Comparison of ENCODE assay signal across 29 mouse cellular contexts in genomic region chr3:107857646-107858045, GRCm38 (mm10). TPM values are rescaled to one million over a fixed set of nuclear protein-coding genes. Genes with fewer than 3 reads are reported as not detected.
DNase-seq lines count a peak whose midpoint lies in the region; ATAC-seq and TF ChIP-seq lines count a peak whose summit lies in the region.
"Had no signal": no experiment of that assay in that cellular context is flagged by ENCODE, and none has a peak within 500 bp of the region (broad histone marks: within the 10 kb centered on the region; RNA-seq: fewer than 3 reads in every experiment).

No protein-coding gene starts in this region.

- no peak for TF ChIP-seq CTCF in small intestine, adult 2 months (IDR thresholded peaks at IDR 0.05; ENCODE audit: extremely low read depth, insufficient read length, insufficient replicate concordance, low read depth, low read length)
- TF ChIP-seq CTCF in stomach, postnatal 0 days (IDR thresholded peaks at IDR 0.05; ENCODE audit: low read depth): no peak

- DNase-seq in stomach, postnatal 0 days (ENCODE audit: low spot score): no peak
- DNase-seq: adrenal gland, adult 2 months; adrenal gland, postnatal 36 days; B cell, adult 2 months; cerebellum, adult 18-20 months; cerebellum, postnatal 10 days; forebrain, postnatal 0 days; gastrocnemius, postnatal 25 days; heart, postnatal 36 days; kidney, adult 9 months; liver, embryonic 13.5 days; lung, adult 2 months; lung, postnatal 10 days; right cerebral cortex, postnatal 4 days had no signal

- H3K27me3 ChIP-seq in heart, embryonic 15.5 days: peaks cover 6% of the 10 kb centered on the region; the same call in 1 of the 2 replicates
- no peaks in the 10 kb centered on the region for H3K27me3 ChIP-seq in heart, embryonic 11.5 days (ENCODE audit: control insufficient read depth, insufficient read depth, low read length)
- no peaks in the 10 kb centered on the region for H3K27me3 ChIP-seq in kidney, embryonic 16.5 days (ENCODE audit: insufficient read depth, low read length)
- H3K27me3 ChIP-seq in kidney, embryonic 14.5 days (ENCODE audit: control insufficient read depth, insufficient read depth, low read length): peaks cover 3% of the 10 kb centered on the region; the same call in 1 of the 2 replicates
- no peaks in the 10 kb centered on the region for H3K27me3 ChIP-seq in small intestine, adult 2 months (ENCODE audit: control insufficient read depth, insufficient read depth, low read length)
- no peaks in the 10 kb centered on the region for H3K27me3 ChIP-seq in stomach, postnatal 0 days (ENCODE audit: control insufficient read depth, insufficient read depth, low read length)
- H3K27me3 ChIP-seq: embryonic facial prominence, embryonic 13.5 days; hindbrain, embryonic 12.5 days; limb, embryonic 12.5 days; midbrain, embryonic 13.5 days; neural tube, embryonic 13.5 days had no signal

- H3K4me1 ChIP-seq in heart, embryonic 15.5 days (replicated peaks): peaks cover 6% of the 10 kb centered on the region
- H3K4me1 ChIP-seq in heart, embryonic 11.5 days (ENCODE audit: control insufficient read depth, insufficient read depth, low read length): no peaks in the 10 kb centered on the region; the same call in 1 of the 2 replicates
- no peaks in the 10 kb centered on the region for H3K4me1 ChIP-seq in kidney, embryonic 16.5 days (ENCODE audit: insufficient read depth, low read length)
- no peaks in the 10 kb centered on the region for H3K4me1 ChIP-seq in kidney, embryonic 14.5 days (ENCODE audit: control insufficient read depth, insufficient read depth, low read length)
- H3K4me1 ChIP-seq in small intestine, adult 2 months (ENCODE audit: control insufficient read depth, insufficient read depth, insufficient read length, low read length): peaks cover 7% of the 10 kb centered on the region; the same call in 1 of the 2 replicates
- H3K4me1 ChIP-seq in stomach, postnatal 0 days (replicated peaks; ENCODE audit: control insufficient read depth, insufficient read depth): no peaks in the 10 kb centered on the region
- H3K4me1 ChIP-seq: hindbrain, embryonic 12.5 days; liver, embryonic 13.5 days; midbrain, embryonic 13.5 days; neural tube, embryonic 13.5 days had no signal

- WGBS in heart, embryonic 15.5 days: 45% methylated on average over 6 of the region's 6 CpGs
- 39% methylated on average over 6 of the region's 6 CpGs for WGBS in heart, embryonic 11.5 days (ENCODE audit: insufficient replicate concordance)
- 48% methylated on average over 6 of the region's 6 CpGs for WGBS in kidney, embryonic 16.5 days
- WGBS in kidney, embryonic 14.5 days: 59% methylated on average over 6 of the region's 6 CpGs
- WGBS in small intestine, adult 2 months: 23% methylated on average over 6 of the region's 6 CpGs
- WGBS in stomach, postnatal 0 days: 34% methylated on average over 6 of the region's 6 CpGs

- no peaks in the 10 kb centered on the region for H3K9me3 ChIP-seq in heart, embryonic 15.5 days (replicated peaks)
- no peaks in the 10 kb centered on the region for H3K9me3 ChIP-seq in heart, embryonic 11.5 days (replicated peaks; ENCODE audit: control insufficient read depth, low read length)
- H3K9me3 ChIP-seq in kidney, embryonic 16.5 days (ENCODE audit: low read length): no peaks in the 10 kb centered on the region
- H3K9me3 ChIP-seq in kidney, embryonic 14.5 days (ENCODE audit: control insufficient read depth, low read length): no peaks in the 10 kb centered on the region
- H3K9me3 ChIP-seq in stomach, postnatal 0 days (ENCODE audit: control insufficient read depth, low read length): no peaks in the 10 kb centered on the region
- H3K9me3 ChIP-seq: embryonic facial prominence, embryonic 13.5 days; heart, embryonic 13.5 days; hindbrain, embryonic 12.5 days; limb, embryonic 12.5 days; liver, embryonic 13.5 days; midbrain, embryonic 13.5 days; neural tube, embryonic 13.5 days had no signal

- TF ChIP-seq EP300 in stomach, postnatal 0 days (optimal IDR thresholded peaks at IDR 0.05): no peak

- no peak for TF ChIP-seq POLR2A in small intestine, adult 2 months (IDR thresholded peaks at IDR 0.05; ENCODE audit: low read depth, low read length)

- ATAC-seq in heart, embryonic 15.5 days (replicated peaks; ENCODE audit: insufficient number of reproducible peaks, insufficient read depth, low FRiP score, low read depth): no peak
- ATAC-seq in heart, embryonic 11.5 days (replicated peaks; ENCODE audit: insufficient number of reproducible peaks, low FRiP score, low TSS enrichment): no peak
- ATAC-seq in kidney, embryonic 16.5 days (ENCODE audit: low FRiP score, low TSS enrichment): peak; percentile 35; the same call in 1 of the 2 replicates
- ATAC-seq in kidney, embryonic 14.5 days (ENCODE audit: low FRiP score, low TSS enrichment): no peak
- peak; percentile 28 for ATAC-seq in stomach, postnatal 0 days (ENCODE audit: low FRiP score, low TSS enrichment)
- ATAC-seq: forebrain, postnatal 0 days; hindbrain, postnatal 0 days; midbrain, embryonic 13.5 days had no signal

- peak overlapping the region; percentile 18; the same call in 1 of the 2 replicates for H3K4me2 ChIP-seq in heart, embryonic 15.5 days
- H3K4me2 ChIP-seq in heart, embryonic 11.5 days: no peak overlapping the region
- no peak overlapping the region for H3K4me2 ChIP-seq in kidney, embryonic 16.5 days (replicated peaks; ENCODE audit: low read depth, low read length)
- no peak overlapping the region for H3K4me2 ChIP-seq in kidney, embryonic 14.5 days (replicated peaks; ENCODE audit: low read depth, low read length)
- no peak overlapping the region for H3K4me2 ChIP-seq in stomach, postnatal 0 days (replicated peaks; ENCODE audit: low read depth)
- H3K4me2 ChIP-seq: embryonic facial prominence, embryonic 13.5 days; heart, embryonic 13.5 days; hindbrain, embryonic 12.5 days; limb, embryonic 12.5 days; liver, embryonic 13.5 days; midbrain, embryonic 13.5 days; neural tube, embryonic 13.5 days had no signal

- no peak overlapping the region for H3K27ac ChIP-seq in heart, embryonic 15.5 days
- H3K27ac ChIP-seq in heart, embryonic 11.5 days (ENCODE audit: low read depth, low read length): no peak overlapping the region
- no peak overlapping the region for H3K27ac ChIP-seq in kidney, embryonic 16.5 days (ENCODE audit: low read length)
- no peak overlapping the region for H3K27ac ChIP-seq in kidney, embryonic 14.5 days (ENCODE audit: low read depth, low read length)
- H3K27ac ChIP-seq in small intestine, adult 2 months (ENCODE audit: insufficient read depth, low read depth, low read length): peak overlapping the region; percentile 19; the same call in 1 of the 2 replicates
- peak overlapping the region; percentile 71; the same call in 1 of the 2 replicates for H3K27ac ChIP-seq in stomach, postnatal 0 days (replicated peaks)
- H3K27ac ChIP-seq: embryonic facial prominence, embryonic 13.5 days; heart, embryonic 13.5 days; hindbrain, embryonic 12.5 days; hindbrain, postnatal 0 days; limb, embryonic 12.5 days; liver, embryonic 13.5 days; macrophage; midbrain, embryonic 13.5 days; neural tube, embryonic 13.5 days had no signal

- H3K4me3 ChIP-seq in heart, embryonic 15.5 days: no peak overlapping the region
- H3K4me3 ChIP-seq in heart, embryonic 11.5 days (ENCODE audit: low read depth, low read length): no peak overlapping the region
- H3K4me3 ChIP-seq in kidney, embryonic 16.5 days (ENCODE audit: low read length): no peak overlapping the region
- H3K4me3 ChIP-seq in kidney, embryonic 14.5 days (ENCODE audit: low read length): no peak overlapping the region
- H3K4me3 ChIP-seq in small intestine, adult 2 months (ENCODE audit: low read depth, low read length): no peak overlapping the region
- H3K4me3 ChIP-seq in stomach, postnatal 0 days (ENCODE audit: low read depth, low read length): no peak overlapping the region
- H3K4me3 ChIP-seq: embryonic facial prominence, embryonic 13.5 days; heart, embryonic 13.5 days; hindbrain, embryonic 12.5 days; limb, embryonic 12.5 days; liver, embryonic 13.5 days; midbrain, embryonic 13.5 days; neural tube, embryonic 13.5 days had no signal

- no peak overlapping the region for H3K9ac ChIP-seq in heart, embryonic 15.5 days
- H3K9ac ChIP-seq in heart, embryonic 11.5 days (ENCODE audit: low read depth, low read length): no peak overlapping the region
- H3K9ac ChIP-seq in kidney, embryonic 16.5 days (replicated peaks; ENCODE audit: low read length): no peak overlapping the region
- no peak overlapping the region for H3K9ac ChIP-seq in kidney, embryonic 14.5 days (ENCODE audit: low read depth, low read length)
- H3K9ac ChIP-seq in stomach, postnatal 0 days (ENCODE audit: low read length): no peak overlapping the region
- H3K9ac ChIP-seq: embryonic facial prominence, embryonic 13.5 days; forebrain, postnatal 0 days; heart, embryonic 13.5 days; hindbrain, embryonic 12.5 days; limb, embryonic 12.5 days; liver, embryonic 13.5 days; midbrain, embryonic 13.5 days; neural tube, embryonic 13.5 days had no signal

- no peaks in the 10 kb centered on the region for H3K36me3 ChIP-seq in heart, embryonic 15.5 days
- no peaks in the 10 kb centered on the region for H3K36me3 ChIP-seq in heart, embryonic 11.5 days (ENCODE audit: control insufficient read depth, insufficient read depth, low read length)
- H3K36me3 ChIP-seq in kidney, embryonic 16.5 days (ENCODE audit: insufficient read depth, low read length): no peaks in the 10 kb centered on the region
- H3K36me3 ChIP-seq in kidney, embryonic 14.5 days (ENCODE audit: control insufficient read depth, insufficient read depth, low read length): no peaks in the 10 kb centered on the region
- H3K36me3 ChIP-seq in small intestine, adult 2 months (ENCODE audit: control insufficient read depth, insufficient read depth, low read length): no peaks in the 10 kb centered on the region
- H3K36me3 ChIP-seq in stomach, postnatal 0 days (ENCODE audit: control insufficient read depth, insufficient read depth, low read length): no peaks in the 10 kb centered on the region
- H3K36me3 ChIP-seq: embryonic facial prominence, embryonic 13.5 days; heart, embryonic 13.5 days; hindbrain, embryonic 12.5 days; limb, embryonic 12.5 days; liver, embryonic 13.5 days; midbrain, embryonic 13.5 days; neural tube, embryonic 13.5 days had no signal

RNA-seq across cellular contexts. Expression of gene Eps8l3, which starts 19.4 kb away (rescaled TPM):
- polyA plus RNA-seq in heart, embryonic 15.5 days (2015; fragmentation: Nextera tagmentation; extraction: Ambion mirVana): not detected in 2 replicates
- polyA plus RNA-seq in heart, embryonic 11.5 days (2014; fragmentation: Nextera tagmentation; extraction: Ambion mirVana): not detected in 2 replicates
- not detected in 2 replicates for polyA plus RNA-seq in kidney, embryonic 16.5 days (2015; fragmentation: Nextera tagmentation; extraction: Ambion mirVana)
- polyA plus RNA-seq in kidney, embryonic 14.5 days (2014; fragmentation: Nextera tagmentation; extraction: Ambion mirVana): not detected in 2 replicates
- polyA plus RNA-seq in small intestine, adult 2 months (2012; rRNA removed): 127 and 351 TPM in 2 replicates
- 29.2 and 29.8 TPM in 2 replicates for polyA plus RNA-seq in stomach, postnatal 0 days (2015; fragmentation: Nextera tagmentation; extraction: Ambion mirVana)
- polyA plus RNA-seq: adrenal gland, adult 2 months; brain, embryonic 14.5 days; embryonic facial prominence, embryonic 13.5 days; forebrain, embryonic 11.5 days; forebrain, postnatal 0 days; heart, embryonic 13.5 days; hindbrain, embryonic 12.5 days; hindbrain, postnatal 0 days; limb, embryonic 12.5 days; liver, embryonic 13.5 days; lung, adult 2 months; macrophage; midbrain, embryonic 13.5 days; neural tube, embryonic 13.5 days had no signal

RNA-seq across cellular contexts. Expression of gene Gstm5, which starts 38.0 kb away (rescaled TPM):
- polyA plus RNA-seq in heart, embryonic 15.5 days (2015; fragmentation: Nextera tagmentation; extraction: Ambion mirVana): 111 and 122 TPM in 2 replicates
- 131 TPM in 2 replicates for polyA plus RNA-seq in heart, embryonic 11.5 days (2014; fragmentation: Nextera tagmentation; extraction: Ambion mirVana)
- 170 and 171 TPM in 2 replicates for polyA plus RNA-seq in kidney, embryonic 16.5 days (2015; fragmentation: Nextera tagmentation; extraction: Ambion mirVana)
- 174 and 223 TPM in 2 replicates for polyA plus RNA-seq in kidney, embryonic 14.5 days (2014; fragmentation: Nextera tagmentation; extraction: Ambion mirVana)
- 6.6 and 11.3 TPM in 2 replicates for polyA plus RNA-seq in small intestine, adult 2 months (2012; rRNA removed)
- polyA plus RNA-seq in stomach, postnatal 0 days (2015; fragmentation: Nextera tagmentation; extraction: Ambion mirVana): 249 and 273 TPM in 2 replicates

Comparison
In these comparisons a context has a peak if more than half of its experiments do, and no peak if none do; other contexts are left out.
1. ATAC-seq: peak in kidney, embryonic 16.5 days (single experiment) and stomach, postnatal 0 days (single experiment); none in heart, embryonic 15.5 days (single experiment), heart, embryonic 11.5 days (single experiment) and kidney, embryonic 14.5 days (single experiment).
2. H3K27ac ChIP-seq: peak in small intestine, adult 2 months (single experiment) and stomach, postnatal 0 days (single experiment); none in heart, embryonic 15.5 days (single experiment), heart, embryonic 11.5 days (single experiment), kidney, embryonic 16.5 days (single experiment) and kidney, embryonic 14.5 days (single experiment).
3. RNA of gene Eps8l3, which starts 19.4 kb away (polyA plus RNA-seq): 127 to 351 TPM in small intestine, adult 2 months and 29.2 to 29.8 TPM in stomach, postnatal 0 days; not detected in heart, embryonic 15.5 days, not detected in kidney, embryonic 14.5 days, not detected in kidney, embryonic 16.5 days and not detected in heart, embryonic 11.5 days; every median in the first group is over 10 times any median in the second.